Mouse (Mus musculus): Measurements from ENCODE around the gene Fuca2. TPM values are rescaled to one million over a fixed set of nuclear protein-coding genes. Genes with fewer than 3 reads are reported as not detected.

Gene Fuca2
- 28.2 TPM for polyA plus RNA-seq (2014; fragmentation: Illumina TruSeq; extraction: RNeasy Lipid Tissue Mini Kit (QIAGEN cat#74804); ENCODE audit: low read depth, low replicate concordance)

DNA sequence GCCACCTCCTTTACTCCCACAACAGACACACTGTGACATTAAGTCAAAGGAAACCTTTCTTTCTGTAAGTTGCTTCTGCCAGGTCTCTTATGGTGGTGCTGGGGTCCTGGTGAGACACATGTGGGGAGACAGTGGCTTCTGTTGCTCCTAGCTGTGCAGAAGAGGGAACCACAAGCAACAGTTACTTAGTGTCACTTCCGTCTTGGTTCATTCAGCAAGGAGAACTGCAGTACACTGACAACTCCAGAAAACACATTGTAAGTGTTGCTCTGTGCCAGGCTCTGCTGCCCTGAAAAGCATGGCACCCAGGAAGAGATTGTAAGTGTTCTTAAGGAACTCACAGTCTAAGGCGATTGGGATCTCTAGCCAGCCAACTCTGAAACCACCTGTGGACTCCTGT, at the start of gene Fuca2:
Gene Fuca2 (plus strand): TSS at position 210 of the 400 bp plus-strand sequence.

DNA sequence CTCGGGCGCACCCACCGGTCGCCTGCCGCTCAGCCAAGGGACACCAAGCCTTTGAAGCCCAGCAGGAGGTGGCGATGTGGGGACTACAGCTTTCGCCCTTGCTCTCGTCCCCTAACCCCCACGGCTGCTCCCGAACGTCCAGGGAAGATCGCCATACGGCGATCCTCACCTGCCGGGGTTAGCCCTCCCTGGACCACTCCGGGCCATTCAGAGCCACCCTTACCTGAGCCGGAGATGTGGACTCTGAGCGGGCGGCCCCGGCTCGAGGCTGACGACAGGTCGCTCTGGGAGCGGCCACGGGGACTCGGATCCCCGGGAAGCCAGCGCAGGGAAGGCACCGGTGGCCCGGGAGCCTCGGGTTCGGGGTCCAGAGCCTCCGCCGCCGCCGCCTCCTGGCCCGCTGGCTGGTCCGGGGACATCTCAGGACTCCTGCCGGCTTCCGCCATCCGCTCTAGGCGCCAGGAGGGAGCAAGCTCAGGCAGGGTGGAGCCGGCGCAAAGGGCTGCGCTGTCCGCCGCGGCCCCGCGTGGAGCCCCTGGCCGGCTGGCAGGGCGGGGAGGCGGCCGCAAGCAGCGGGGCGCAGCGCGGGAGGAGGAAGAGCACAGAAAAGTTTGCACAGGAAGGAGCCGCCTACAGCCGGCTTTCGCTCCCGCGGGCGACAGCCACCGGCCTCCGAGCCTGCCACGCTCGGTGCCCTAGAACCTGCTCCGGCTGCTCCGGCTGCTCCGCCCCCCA, 25.3 kb upstream of the Fuca2 start, which contains the start of gene Phactr2:
Gene Phactr2 (minus strand): TSS at position 580 of the 735 bp plus-strand sequence.

DNA sequence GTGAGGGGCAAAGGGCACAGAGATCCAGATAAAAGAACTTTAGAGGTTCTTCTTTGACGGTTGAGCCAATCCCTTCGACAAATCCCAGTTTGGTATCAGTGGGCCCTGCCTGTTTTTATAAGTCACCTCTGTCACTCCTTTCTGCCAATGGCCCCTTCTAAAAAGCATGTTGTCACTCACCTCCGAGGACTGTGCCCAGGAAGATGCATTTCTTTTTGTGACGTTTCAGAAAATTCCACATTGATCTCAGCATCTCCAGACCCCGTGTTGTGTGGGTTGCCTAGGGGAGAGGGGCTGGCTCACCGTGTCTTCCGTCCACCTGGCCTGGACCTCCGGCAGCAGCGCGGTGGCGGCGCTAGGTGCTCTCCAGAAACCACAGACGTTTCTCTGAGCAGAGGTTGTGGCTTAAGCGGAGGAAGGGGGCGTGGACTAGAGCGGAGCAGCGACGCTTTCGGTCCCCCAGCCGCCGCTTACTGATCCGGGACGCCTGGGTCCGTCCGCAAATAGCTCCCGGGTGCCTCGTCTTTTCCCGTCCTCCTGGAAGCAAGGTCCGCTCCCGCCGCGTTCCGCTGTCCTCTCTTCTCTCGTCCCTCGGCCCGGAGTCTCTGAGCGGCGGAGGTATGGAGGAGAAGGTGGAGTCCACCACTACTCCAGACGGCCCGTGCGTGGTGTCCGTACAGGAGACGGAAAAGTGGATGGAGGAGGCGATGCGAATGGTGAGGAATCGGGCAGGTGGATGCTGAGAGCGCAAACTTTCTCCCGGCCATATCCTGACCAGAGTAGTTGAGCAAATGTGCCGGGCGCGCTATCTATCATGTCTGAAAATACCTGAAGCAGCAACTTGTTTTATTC, 53.5 kb downstream of the Fuca2 start, which contains the start of the genes Adat2 and Pex3:
Gene Adat2 (plus strand): TSS at position 249 of the 852 bp plus-strand sequence.
Gene Pex3 (minus strand): TSS at position 497 of the 852 bp plus-strand sequence.

Other genes starting within 250 kb of the Fuca2 start
- gene Phactr2, start 25.1 kb upstream of the Fuca2 start, polyA plus RNA-seq (2014; fragmentation: Illumina TruSeq; extraction: RNeasy Lipid Tissue Mini Kit (QIAGEN cat#74804); ENCODE audit: low read depth, low replicate concordance) = 3.5 TPM
- gene Adat2, start 53.4 kb downstream of the Fuca2 start, polyA plus RNA-seq (2014; fragmentation: Illumina TruSeq; extraction: RNeasy Lipid Tissue Mini Kit (QIAGEN cat#74804); ENCODE audit: low read depth, low replicate concordance) = 2.0 TPM
- gene Pex3, start 53.6 kb downstream of the Fuca2 start, polyA plus RNA-seq (2014; fragmentation: Illumina TruSeq; extraction: RNeasy Lipid Tissue Mini Kit (QIAGEN cat#74804); ENCODE audit: low read depth, low replicate concordance) = 55.7 TPM

All from liver, adult 10 weeks (tissue).